Mouse (Mus musculus) liver, embryonic 16.5 days (tissue): ENCODE measurements around the gene Gstm7. TPM values are rescaled to one million over a fixed set of nuclear protein-coding genes. Genes with fewer than 3 reads are reported as not detected.
"Not testable (repeated sequence)": the region's sequence is repeated elsewhere in the genome, so short reads cannot be mapped to it uniquely, and the experiment has no call there.

Experiments used
- ATAC-seq: fragments of 200-750 bp; cut with Nextera tagmentation; 2 replicates; pipeline ENCODE4 v1.8.0; 2017; ENCODE audit warnings: low read depth, mild to moderate bottlenecking, moderate number of reproducible peaks, moderate library complexity
- H3K27ac ChIP-seq: fragments of 300-500 bp; sonication (generic); 2 replicates; pipeline ENCODE4 v1.5.1; 2014; ENCODE audit warnings: mild to moderate bottlenecking, low read length
- H3K27me3 ChIP-seq: fragments of 300-500 bp; sonication (generic); 2 replicates; pipeline ENCODE4 v1.6.1; 2014; ENCODE audit warnings: low read depth, low read length, mixed read lengths; ENCODE audit not compliant: control insufficient read depth, insufficient read depth
- H3K36me3 ChIP-seq: fragments of 300-500 bp; sonication (generic); 2 replicates; pipeline ENCODE4 v1.6.1; 2014; ENCODE audit warnings: mild to moderate bottlenecking; ENCODE audit not compliant: control insufficient read depth, insufficient read depth
- H3K4me1 ChIP-seq: fragments of 300-500 bp; sonication (generic); 2 replicates; pipeline ENCODE4 v1.6.1; 2014; ENCODE audit warnings: low read depth, low read length, mixed read lengths; ENCODE audit not compliant: control insufficient read depth
- H3K4me2 ChIP-seq: fragments of 300-500 bp; sonication (generic); 2 replicates; pipeline ENCODE4 v1.6.1; 2014; ENCODE audit warnings: low read depth, low read length, mixed read lengths
- H3K4me3 ChIP-seq: fragments of 300-500 bp; sonication (generic); 2 replicates; pipeline ENCODE4 v1.5.1; 2014; ENCODE audit warnings: low read depth, mild to moderate bottlenecking, low read length
- H3K9ac ChIP-seq: fragments of 300-500 bp; sonication (generic); 2 replicates; pipeline ENCODE4 v1.6.1; 2014; ENCODE audit warnings: low read depth, low read length
- H3K9me3 ChIP-seq: fragments of 300-500 bp; sonication (generic); replicated peaks from 2 replicates; pipeline ENCODE4 v1.6.1; 2016; ENCODE audit warnings: low read length; ENCODE audit not compliant: control insufficient read depth
- WGBS: fragments of 180-500 bp; shearing (Covaris S2); extraction: QIAGEN DNeasy Blood & Tissue Kit; methylation state at CpG from one replicate; pipeline ENCODE4 v1.1.7; 2014; ENCODE audit not compliant: insufficient replicate concordance; 5-methylcytosine and 5-hydroxymethylcytosine counted together
- polyA plus RNA-seq: library from polyadenylated mRNA; unstranded; fragments of >200 nt; fragmentation: Nextera tagmentation; extraction: Ambion mirVana; gene quantifications from 2 replicates; pipeline ENCODE4 v1.2.1, GENCODE M21; 2015

Gene Gstm7
- polyA plus RNA-seq, 1 experiment from 2014 or later: 52.6 TPM

GRCm38 (mm10) chr3:107900955-107901673 is 30.5 kb downstream of the Gstm7 start:
- Histone ChIP-seq H3K27ac (no peak overlapping the region), H3K36me3 (no peaks in the 10 kb centered on the region)
- ATAC-seq: no peak

GRCm38 (mm10) chr3:107898691-107899090 is 32.9 kb downstream of the Gstm7 start:
- no peaks in the 10 kb centered on the region for H3K9me3 ChIP-seq
- H3K9ac ChIP-seq: no peak overlapping the region
- no peak overlapping the region for H3K4me2 ChIP-seq
- peaks cover 11% of the 10 kb centered on the region for H3K4me1 ChIP-seq
- WGBS: 83% methylated on average over 13 of the region's 13 CpGs
- H3K27ac ChIP-seq: no peak overlapping the region
- no peaks in the 10 kb centered on the region for H3K27me3 ChIP-seq
- H3K4me3 ChIP-seq: no peak overlapping the region
- ATAC-seq: no peak
- no peaks in the 10 kb centered on the region for H3K36me3 ChIP-seq

More at GRCm38 (mm10) chr3:107900955-107901673, 30.5 kb downstream of the Gstm7 start:
- 64% methylated on average over 11 of the region's 11 CpGs for WGBS
- H3K4me3 ChIP-seq: no peak overlapping the region
- no peak overlapping the region for H3K9ac ChIP-seq
- peaks cover 8% of the 10 kb centered on the region for H3K4me1 ChIP-seq
- H3K4me2 ChIP-seq: no peak overlapping the region
- H3K9me3 ChIP-seq: no peaks in the 10 kb centered on the region
- no peaks in the 10 kb centered on the region for H3K27me3 ChIP-seq

GRCm38 (mm10) chr3:107895720-107896569 is 35.7 kb downstream of the Gstm7 start, which contains the start of gene Gstm5:
Gene Gstm5 (plus strand): TSS chr3:107895821.
- Histone ChIP-seq H3K4me3 (peak within 1 kb of the TSS; percentile 80), H3K4me2 (peak within 1 kb of the TSS; percentile 94), H3K36me3 (no peaks in the 10 kb centered on the region), H3K27ac (peak within 1 kb of the TSS; percentile 91), H3K27me3 (no peaks in the 10 kb centered on the region), H3K9me3 (no peaks in the 10 kb centered on the region), H3K4me1 (peaks cover 11% of the 10 kb centered on the region), H3K9ac (peak within 1 kb of the TSS; percentile 88)
- WGBS: 3% methylated on average over 40 of the region's 40 CpGs
- ATAC-seq: peak; percentile 94

DNA sequence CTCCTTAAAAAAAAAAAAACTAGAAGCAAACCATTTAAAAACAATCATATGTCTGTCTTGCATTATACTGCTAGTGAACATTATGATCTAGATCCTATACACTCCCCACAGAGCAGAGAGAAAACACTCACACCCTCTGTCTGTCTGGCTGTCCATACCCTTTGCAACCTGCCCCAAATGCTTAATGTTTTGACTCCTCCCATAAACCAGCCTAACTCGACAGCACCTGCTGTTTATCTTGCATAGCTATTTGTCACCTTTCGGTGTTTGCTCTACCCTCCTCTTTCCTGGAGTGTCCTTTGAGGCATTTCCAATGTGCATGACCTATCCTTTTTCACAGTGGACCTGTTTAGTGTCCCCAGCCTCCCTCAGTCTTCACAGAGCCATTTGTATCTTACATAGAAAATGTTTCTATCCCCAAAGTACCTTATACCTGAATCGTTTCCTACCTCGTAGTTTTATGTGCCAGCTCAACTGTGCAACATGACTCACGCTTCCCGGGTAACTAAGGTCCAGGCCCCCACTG is 36.4 kb downstream of the Gstm7 start:
- Histone ChIP-seq H3K9ac (peak overlapping the region; percentile 88), H3K27me3 (no peaks in the 10 kb centered on the region), H3K9me3 (no peaks in the 10 kb centered on the region), H3K4me1 (peaks cover 11% of the 10 kb centered on the region), H3K4me3 (peak overlapping the region; percentile 80), H3K27ac (peak overlapping the region; percentile 54; the same call in 1 of the 2 replicates), H3K4me2 (peak overlapping the region; percentile 94), H3K36me3 (no peaks in the 10 kb centered on the region)
- WGBS: 7% methylated on average over 6 of the region's 6 CpGs
- ATAC-seq: peak; percentile 52

GRCm38 (mm10) chr3:107889236-107889635 is 42.4 kb downstream of the Gstm7 start:
- H3K4me1 ChIP-seq, H3K27me3 ChIP-seq, H3K9me3 ChIP-seq, ATAC-seq, H3K9ac ChIP-seq, H3K36me3 ChIP-seq, H3K4me2 ChIP-seq, H3K4me3 ChIP-seq, H3K27ac ChIP-seq: not testable (repeated sequence)
- WGBS: 79% methylated on average over 2 of the region's 2 CpGs

GRCm38 (mm10) chr3:107887674-107888495 is 43.7 kb downstream of the Gstm7 start:
- H3K9me3 ChIP-seq: no peaks in the 10 kb centered on the region
- H3K4me1 ChIP-seq: no peaks in the 10 kb centered on the region
- no peak overlapping the region for H3K9ac ChIP-seq
- no peaks in the 10 kb centered on the region for H3K27me3 ChIP-seq
- ATAC-seq: no peak
- no peaks in the 10 kb centered on the region for H3K36me3 ChIP-seq
- H3K4me2 ChIP-seq: no peak overlapping the region
- no peak overlapping the region for H3K4me3 ChIP-seq
- H3K27ac ChIP-seq: no peak overlapping the region
- WGBS: 69% methylated on average over 9 of the region's 9 CpGs

DNA sequence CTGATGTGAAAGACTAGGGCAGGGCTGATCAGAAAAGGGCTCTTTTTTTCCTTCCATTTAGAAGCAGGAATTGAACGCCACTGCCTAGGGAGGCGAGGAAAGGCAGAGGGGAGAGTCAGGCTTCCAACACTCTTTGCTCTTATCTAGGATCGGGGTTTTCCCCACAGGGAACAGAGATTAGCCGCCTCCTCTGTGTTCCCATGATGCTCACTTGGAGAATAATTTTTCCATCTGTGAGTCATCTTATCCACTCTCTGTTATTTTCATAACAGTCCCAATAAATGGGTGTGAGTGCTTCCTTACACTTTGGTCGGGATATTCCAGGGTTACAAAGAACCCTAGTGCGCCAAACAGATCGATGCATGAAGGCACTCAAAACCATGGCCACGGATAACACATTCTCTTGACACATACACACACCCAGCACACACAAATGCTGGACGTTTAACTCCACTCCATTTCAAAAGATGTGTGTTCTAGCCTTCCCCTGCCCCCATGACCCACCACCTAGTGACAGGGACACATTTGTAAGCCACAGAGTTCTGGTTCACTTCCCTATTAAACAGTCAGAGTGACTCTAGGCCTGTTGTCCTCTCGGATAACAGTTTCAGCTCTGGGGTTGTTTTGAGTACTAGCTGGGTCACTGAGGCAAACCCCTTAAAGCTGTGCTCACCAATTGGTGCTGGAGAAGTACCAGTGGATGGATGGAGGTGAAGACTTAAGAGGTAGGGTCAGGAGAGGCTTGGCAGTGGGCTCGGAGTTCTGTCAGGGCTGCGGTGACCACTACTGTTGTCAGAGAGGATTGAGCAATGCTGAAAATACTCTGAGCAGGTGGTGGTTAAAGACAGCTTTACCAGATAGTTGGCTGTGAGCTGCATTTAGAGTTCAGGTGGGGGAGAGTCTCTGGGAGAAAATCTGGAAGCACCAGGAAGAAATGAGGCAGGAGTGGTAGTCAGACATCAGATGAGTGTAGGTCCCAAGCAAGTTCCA is 53.6 kb downstream of the Gstm7 start:
- H3K4me3 ChIP-seq: no peak overlapping the region
- no peaks in the 10 kb centered on the region for H3K36me3 ChIP-seq
- H3K9me3 ChIP-seq: no peaks in the 10 kb centered on the region
- H3K27ac ChIP-seq: no peak overlapping the region
- no peak for ATAC-seq
- H3K9ac ChIP-seq: no peak overlapping the region
- no peaks in the 10 kb centered on the region for H3K27me3 ChIP-seq
- WGBS: 50% methylated on average over 12 of the region's 12 CpGs
- no peak overlapping the region for H3K4me2 ChIP-seq
- H3K4me1 ChIP-seq: no peaks in the 10 kb centered on the region; the same call in 1 of the 2 replicates

- Histone ChIP-seq H3K4me3 (no peak within 1 kb of the TSS), H3K36me3 (no peaks in the 10 kb centered on the region), H3K4me2 (no peak within 1 kb of the TSS), H3K4me1 (no peaks in the 10 kb centered on the region; the same call in 1 of the 2 replicates), H3K27me3 (no peaks in the 10 kb centered on the region), H3K27ac (no peak within 1 kb of the TSS), H3K9ac (no peak within 1 kb of the TSS), H3K9me3 (no peaks in the 10 kb centered on the region)
- WGBS: 57% methylated on average over 5 of the region's 5 CpGs
- no peak for ATAC-seq
These were observed 54.6 kb downstream of the Gstm7 start, which contains the start of gene Eps8l3 for GRCm38 (mm10) chr3:107877005-107877404. Gene Eps8l3 (plus strand): TSS chr3:107877229.
